Mouse (Mus musculus) CH12.LX (cell line): ENCODE results near the gene Olfr157. TPM values are rescaled to one million over a fixed set of nuclear protein-coding genes. Genes with fewer than 3 reads are reported as not detected.

Source experiments
- DNase-seq: peaks from one replicate; pipeline ENCODE4 v3.0.0-alpha.2; 2013; ENCODE audit errors: extremely low read depth
- H3K27ac ChIP-seq: 2 replicates; pipeline ENCODE4 v1.5.1; 2012; ENCODE audit warnings: low read depth, mild to moderate bottlenecking, control low read depth, moderate library complexity; ENCODE audit not compliant: insufficient read depth
- H3K27me3 ChIP-seq: replicated peaks from 2 replicates; pipeline ENCODE3; 2012; ENCODE audit warnings: inconsistent platforms
- H3K36me3 ChIP-seq, 2 experiments: replicated peaks in 1 of 2; 2 replicates each; pipeline versions ENCODE3 to v1.6.1; 2012; ENCODE audit warnings: inconsistent platforms in 1 of 2, low read length in 1 of 2, mild to moderate bottlenecking in 1 of 2, mixed read lengths in 1 of 2, moderate library complexity in 1 of 2; ENCODE audit not compliant: control insufficient read depth in 1 of 2, insufficient read depth in 1 of 2
- H3K4me1 ChIP-seq, 2 experiments: 2 replicates each; pipeline ENCODE4 v1.6.1; 2012; ENCODE audit warnings: inconsistent platforms in 1 of 2, moderate library complexity in 1 of 2; ENCODE audit not compliant: insufficient read depth in 2 of 2, control insufficient read depth in 1 of 2
- H3K4me2 ChIP-seq: 2 replicates; pipeline ENCODE4 v1.6.1; 2012; ENCODE audit warnings: low read depth, mild to moderate bottlenecking, control low read depth; ENCODE audit not compliant: poor library complexity, insufficient read depth, severe bottlenecking
- H3K4me3 ChIP-seq, 3 experiments: fragments of 150-350 bp in 1 of 3; sonication (generic) in 1 of 3; replicated peaks in 1 of 3; 2 replicates each; pipeline versions ENCODE3 to v1.5.1; 2011 to 2012; ENCODE audit warnings: low read depth in 2 of 3, low read length in 2 of 3, mild to moderate bottlenecking in 2 of 3, moderate library complexity in 2 of 3, control low read depth in 1 of 3, improper control_type of control experiment in 1 of 3, inconsistent platforms in 1 of 3, mixed read lengths in 1 of 3; ENCODE audit not compliant: poor library complexity in 1 of 3
- H3K79me2 ChIP-seq: replicated peaks from 2 replicates; pipeline ENCODE4 v1.6.1; 2012; ENCODE audit warnings: mild to moderate bottlenecking, moderate library complexity; ENCODE audit not compliant: control insufficient read depth, poor library complexity, insufficient read depth, severe bottlenecking; ENCODE audit errors: extremely low read depth
- H3K9ac ChIP-seq: 2 replicates; pipeline ENCODE4 v1.6.1; 2012; ENCODE audit warnings: low read depth, mild to moderate bottlenecking, control low read depth, moderate library complexity; ENCODE audit not compliant: insufficient read depth
- H3K9me3 ChIP-seq: replicated peaks from 2 replicates; pipeline ENCODE3; 2012; ENCODE audit warnings: low read length, inconsistent platforms, mixed read lengths
- BHLHE40 ChIP-seq: IDR thresholded peaks from 2 replicates; pipeline ENCODE4 v1.6.1; 2011; ENCODE audit warnings: mild to moderate bottlenecking, low read depth, low read length, improper control_type of control experiment
- CHD1 ChIP-seq: IDR thresholded peaks from 2 replicates; pipeline ENCODE4 v1.6.1; 2012; ENCODE audit warnings: low read depth, low read length, improper control_type of control experiment, inconsistent platforms
- CHD2 ChIP-seq: IDR thresholded peaks from 2 replicates; pipeline ENCODE4 v1.6.1; 2011; ENCODE audit warnings: low read length, improper control_type of control experiment
- CTCF ChIP-seq, 2 experiments: IDR thresholded peaks in 1 of 2; conservative IDR thresholded peaks in 1 of 2; 2 replicates each; pipeline ENCODE4 v1.5.1; 2011 to 2012; ENCODE audit warnings: low read depth in 2 of 2, low read length in 2 of 2, improper control_type of control experiment in 1 of 2, inconsistent platforms in 1 of 2, mild to moderate bottlenecking in 1 of 2, moderate library complexity in 1 of 2
- ETS1 ChIP-seq: conservative IDR thresholded peaks from 2 replicates; pipeline ENCODE4 v1.6.1; 2012; ENCODE audit warnings: low read depth, mild to moderate bottlenecking, inconsistent platforms, low read length, improper control_type of control experiment, moderate library complexity
- JUND ChIP-seq: conservative IDR thresholded peaks from 2 replicates; pipeline ENCODE4 v1.6.1; 2011; ENCODE audit warnings: low read depth, low read length, improper control_type of control experiment
- MAFK ChIP-seq: IDR thresholded peaks from 2 replicates; pipeline ENCODE4 v1.6.1; 2011; ENCODE audit warnings: low read length, improper control_type of control experiment; ENCODE audit not compliant: insufficient replicate concordance
- MAX ChIP-seq: IDR thresholded peaks from 2 replicates; pipeline ENCODE4 v1.6.1; 2011; ENCODE audit warnings: low read length, improper control_type of control experiment
- MAZ ChIP-seq: IDR thresholded peaks from 2 replicates; pipeline ENCODE4 v1.6.1; 2012; ENCODE audit warnings: low read depth, mild to moderate bottlenecking, inconsistent platforms, low read length, improper control_type of control experiment, moderate library complexity
- MYC ChIP-seq: IDR thresholded peaks from 2 replicates; pipeline ENCODE4 v1.6.1; 2011; ENCODE audit warnings: low read depth, mild to moderate bottlenecking, improper control_type of control experiment, low read length
- PAX5 ChIP-seq: IDR thresholded peaks from 2 replicates; pipeline ENCODE4 v1.6.1; 2012; ENCODE audit warnings: low read length, inconsistent platforms, mixed read lengths
- POLR2AphosphoS2 ChIP-seq: IDR thresholded peaks from 2 replicates; pipeline ENCODE4 v1.6.1; 2011; ENCODE audit warnings: low read depth, low read length, improper control_type of control experiment
- RAD21 ChIP-seq: IDR thresholded peaks from 2 replicates; pipeline ENCODE4 v1.6.1; 2011; ENCODE audit warnings: low read depth, mild to moderate bottlenecking, low read length, improper control_type of control experiment, moderate library complexity
- RCOR1 ChIP-seq: conservative IDR thresholded peaks from 2 replicates; pipeline ENCODE4 v1.6.1; 2012; ENCODE audit warnings: low read depth, mild to moderate bottlenecking, inconsistent platforms, low read length, improper control_type of control experiment
- SMC3 ChIP-seq: IDR thresholded peaks from 2 replicates; pipeline ENCODE4 v1.6.1; 2011; ENCODE audit warnings: low read depth, low read length, improper control_type of control experiment
- TCF12 ChIP-seq: IDR thresholded peaks from 2 replicates; pipeline ENCODE4 v1.6.1; 2014; ENCODE audit warnings: low read depth, mild to moderate bottlenecking, inconsistent platforms, low read length, improper control_type of control experiment
- UBTF ChIP-seq: IDR thresholded peaks from 2 replicates; pipeline ENCODE4 v1.6.1; 2012; ENCODE audit warnings: low read depth, mild to moderate bottlenecking, inconsistent platforms, low read length, improper control_type of control experiment, moderate library complexity
- ZC3H11A ChIP-seq: IDR thresholded peaks from 2 replicates; pipeline ENCODE4 v1.6.1; 2012; ENCODE audit warnings: low read depth, mild to moderate bottlenecking, inconsistent platforms, low read length, improper control_type of control experiment
- ZNF384 ChIP-seq: IDR thresholded peaks from 2 replicates; pipeline ENCODE4 v1.6.1; 2012; ENCODE audit warnings: low read depth, low read length, improper control_type of control experiment, inconsistent platforms
- dilution Hi-C: fragments of 300-500 bp; cut with MboI; formaldehyde crosslinking; loops from 2 replicates; pipeline ENCODE4 v1.14.3; 2020; ENCODE audit warnings: low sequenced_read_pairs; ENCODE audit not compliant: extremely low pct_unique_long_range_greater_than_20kb, extremely low pct_ligation_motif_present
- in situ Hi-C: fragments of 300-500 bp; cut with MboI; formaldehyde crosslinking; loops from 3 replicates; pipeline ENCODE4 v1.14.3; 2019; ENCODE audit warnings: low sequenced_read_pairs, low pct_ligation_motif_present, low pct_unique_long_range_greater_than_20kb, mixed read lengths
- polyA plus RNA-seq: library from polyadenylated mRNA; unstranded; fragments of >175 nt; gene quantifications from 2 replicates; pipeline ENCODE4 v1.2.1, GENCODE M21; 2012; ENCODE audit warnings: low read depth; ENCODE audit not compliant: insufficient read length
- total RNA-seq, 2 experiments: library from RNA; depleted of rRNA; stranded (reverse); fragments of 300-350 nt in 1 of 2; fragments of >200 nt in 1 of 2; gene quantifications; 2 replicates each; pipeline ENCODE4 v1.2.3; 2012 to 2014

Gene Olfr157
- total and polyA plus RNA-seq, 3 experiments: 0.03 TPM; not detected in 2

GRCm38 (mm10) chr4:43828806-43829205 lies 11.2 kb downstream of the Olfr157 start:
- Histone ChIP-seq H3K4me3 (no peak overlapping the region), H3K27me3 (peaks cover 64% of the 10 kb centered on the region), H3K4me1 (no peaks in the 10 kb centered on the region), H3K9ac (no peak overlapping the region), H3K79me2 (no peaks in the 10 kb centered on the region), H3K27ac (no peak overlapping the region), H3K9me3 (no peaks in the 10 kb centered on the region), H3K4me2 (no peak overlapping the region), H3K36me3 (no peaks in the 10 kb centered on the region)
- TF ChIP-seq PAX5 (no peak), ETS1 (no peak), MAX (no peak), UBTF (no peak), MAFK (no peak), CHD1 (no peak), POLR2AphosphoS2 (no peak), TCF12 (no peak)
- no peak for DNase-seq
- dilution Hi-C loops: no loop called here
- in situ Hi-C loops: no loop called here

GRCm38 (mm10) chr4:43823845-43824337 lies 16.1 kb downstream of the Olfr157 start, which contains the start of gene Olfr156:
Gene Olfr156, minus strand, starts transcription at chr4:43823895.
- Histone ChIP-seq H3K27me3 (peaks cover 70% of the 10 kb centered on the region), H3K27ac (no peak within 1 kb of the TSS), H3K9me3 (no peaks in the 10 kb centered on the region), H3K4me3 (no peak within 1 kb of the TSS), H3K9ac (no peak within 1 kb of the TSS), H3K79me2 (no peaks in the 10 kb centered on the region), H3K4me1 (no peaks in the 10 kb centered on the region), H3K4me2 (no peak within 1 kb of the TSS), H3K36me3 (no peaks in the 10 kb centered on the region)
- no peak for DNase-seq
- TF ChIP-seq MYC (no peak), MAZ (no peak), RAD21 (peak; percentile 33), MAX (no peak), ZNF384 (no peak), RCOR1 (no peak), SMC3 (peak; percentile 27; the same call in 1 of the 2 replicates), CHD2 (no peak), BHLHE40 (no peak), CTCF (conservative IDR thresholded peaks at IDR 0.05 in 1 of 2, IDR thresholded peaks at IDR 0.05 in 1 of 2; ENCODE audit: low read depth in 2 of 2, low read length in 2 of 2) (peak in 1 of 2 experiments; percentile 43; a peak in 2 of 4 replicates), JUND (no peak), ZC3H11A (no peak)
- dilution Hi-C loops: no loop called here
- in situ Hi-C loops: no loop called here
